Mouse (Mus musculus) lung, embryonic 14.5 days (tissue): ENCODE data around the gene Aif1. TPM values are rescaled to one million over a fixed set of nuclear protein-coding genes. Genes with fewer than 3 reads are reported as not detected.

Experiments used
- ATAC-seq: fragments of 200-750 bp; cut with Nextera tagmentation; 2 replicates; pipeline ENCODE4 v1.8.0; 2017; ENCODE audit warnings: mild to moderate bottlenecking, moderate TSS enrichment, moderate library complexity; ENCODE audit not compliant: insufficient read depth
- DNase-seq: peaks from one replicate; pipeline ENCODE4 v3.0.0-alpha.2; 2015
- H3K27ac ChIP-seq: fragments of 300-500 bp; sonication (generic); 2 replicates; pipeline ENCODE4 v1.5.1; 2014; ENCODE audit warnings: low read depth, mild to moderate bottlenecking, moderate library complexity
- H3K27me3 ChIP-seq: fragments of 300-500 bp; sonication (generic); 2 replicates; pipeline ENCODE4 v1.6.1; 2014; ENCODE audit warnings: low read length, control low read depth; ENCODE audit not compliant: insufficient read depth
- H3K36me3 ChIP-seq: fragments of 300-500 bp; sonication (generic); 2 replicates; pipeline ENCODE4 v1.6.1; 2014; ENCODE audit warnings: control low read depth; ENCODE audit not compliant: insufficient read depth
- H3K4me1 ChIP-seq: fragments of 300-500 bp; sonication (generic); 2 replicates; pipeline ENCODE4 v1.6.1; 2014; ENCODE audit warnings: antibody characterized with exemption, control low read depth; ENCODE audit not compliant: insufficient read depth
- H3K4me2 ChIP-seq: fragments of 300-500 bp; sonication (generic); 2 replicates; pipeline ENCODE4 v1.6.1; 2014; ENCODE audit warnings: mild to moderate bottlenecking
- H3K4me3 ChIP-seq: fragments of 300-500 bp; sonication (generic); 2 replicates; pipeline ENCODE4 v1.5.1; 2014; ENCODE audit warnings: low read depth, low read length
- H3K9ac ChIP-seq: fragments of 300-500 bp; sonication (generic); 2 replicates; pipeline ENCODE4 v1.6.1; 2014
- H3K9me3 ChIP-seq: fragments of 300-500 bp; sonication (generic); 2 replicates; pipeline ENCODE4 v1.6.1; 2016; ENCODE audit warnings: low read depth, low read length, control low read depth
- CTCF ChIP-seq: IDR thresholded peaks from 2 replicates; pipeline ENCODE4 v1.5.1; 2016; ENCODE audit warnings: antibody characterized with exemption, low read depth
- WGBS: fragments of 180-500 bp; shearing (Covaris S2); extraction: QIAGEN DNeasy Blood & Tissue Kit; methylation state at CpG from one replicate; pipeline ENCODE4 v1.1.7; 2014; 5-methylcytosine and 5-hydroxymethylcytosine counted together
- microRNA-seq: library from miRNA; unstranded; fragments of <30 nt; microRNA quantifications from one replicate; pipeline ENCODE4, GENCODE M21; 2016; ENCODE audit warnings: borderline number of aligned reads
- polyA plus RNA-seq: library from polyadenylated mRNA; unstranded; fragments of >200 nt; fragmentation: Nextera tagmentation; extraction: Ambion mirVana; gene quantifications from 2 replicates; pipeline ENCODE4 v1.2.1, GENCODE M21; 2014

The Aif1 gene
- polyA plus RNA-seq, 1 experiment from 2014 or later: 6.0 TPM

- H3K9ac ChIP-seq: peak within 1 kb of the TSS; percentile 97
- H3K9me3 ChIP-seq: no peaks in the 10 kb centered on the region
- H3K4me1 ChIP-seq: peaks cover 3% of the 10 kb centered on the region; the same call in 1 of the 2 replicates
- no peaks in the 10 kb centered on the region for H3K27me3 ChIP-seq
- H3K27ac ChIP-seq: peak within 1 kb of the TSS; percentile 92
- H3K4me3 ChIP-seq: peak within 1 kb of the TSS; percentile 96
- TF ChIP-seq CTCF: peak; percentile 36
- under 1% methylated on average over 19 of the region's 19 CpGs for WGBS
- peaks cover 36% of the 10 kb centered on the region for H3K36me3 ChIP-seq
- DNase-seq (peak; percentile 81), ATAC-seq (no peak; the same call in 1 of the 2 replicates)
- H3K4me2 ChIP-seq: peak within 1 kb of the TSS; percentile 94
These were observed 54.0 kb downstream of the Aif1 start, which contains the start of gene Csnk2b for GRCm38 (mm10) chr17:35121871-35122303. TSS of gene Csnk2b (minus strand) at chr17:35122053.

DNA sequence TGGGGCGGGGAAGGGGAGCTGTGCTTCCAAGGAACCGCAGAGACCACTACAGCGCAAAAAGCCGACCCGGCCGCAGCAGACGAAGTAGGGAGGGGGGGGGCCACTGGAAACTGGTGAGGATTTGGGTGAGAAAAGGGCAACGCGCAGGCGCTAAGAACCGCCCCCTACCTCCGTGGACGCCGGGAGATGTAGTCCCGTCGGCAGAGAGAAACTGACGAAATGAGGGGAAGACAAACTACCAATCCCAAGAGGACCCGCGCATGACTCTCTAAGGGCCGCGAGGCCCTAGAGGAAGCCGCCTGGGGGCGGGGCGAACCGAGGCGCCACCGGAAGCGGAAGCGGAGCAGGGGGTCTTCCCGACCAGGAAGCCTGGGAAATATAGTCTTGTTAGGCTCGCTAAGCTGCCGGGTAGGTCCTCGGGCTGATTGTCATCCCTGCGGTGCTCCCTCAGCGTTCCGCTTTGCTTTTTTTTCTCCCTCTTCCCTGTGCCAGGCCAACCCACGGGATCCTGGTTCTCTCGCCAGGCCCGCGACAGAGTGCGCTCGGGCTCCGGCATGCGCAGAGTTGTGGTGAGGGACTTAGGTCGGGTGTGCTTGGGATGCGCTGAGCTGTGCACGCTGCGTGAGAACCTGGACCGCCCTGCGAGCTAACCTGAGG, 54.6 kb downstream of the Aif1 start, which contains the start of gene Gpank1:
Gene Gpank1, plus strand, starts transcription at position 313 of the 657 bp plus-strand sequence.
- Histone ChIP-seq H3K27ac (peak within 1 kb of the TSS; percentile 92), H3K36me3 (peaks cover 40% of the 10 kb centered on the region), H3K9ac (peak within 1 kb of the TSS; percentile 97), H3K4me2 (peak within 1 kb of the TSS; percentile 94), H3K9me3 (no peaks in the 10 kb centered on the region), H3K4me1 (peaks cover 3% of the 10 kb centered on the region; the same call in 1 of the 2 replicates), H3K27me3 (no peaks in the 10 kb centered on the region), H3K4me3 (peak within 1 kb of the TSS; percentile 96)
- DNase-seq: peak; percentile 100
- WGBS: under 1% methylated on average over 50 of the region's 50 CpGs
- ATAC-seq: peak; percentile 97
- no peak for TF ChIP-seq CTCF

Small RNA genes within 50 kb of the gene (microRNA-seq; reads per million reads assigned to microRNA genes)
- gene Mir6973a (not detected), gene Mir6974 (not detected)

Other genes with a start within 250 kb of the Aif1 start
- 10.6 and 11.6 TPM in 2 replicates for gene Neu1, start 244.8 kb downstream of the Aif1 start, polyA plus RNA-seq
- gene Hspa1b, start 216.8 kb downstream of the Aif1 start, polyA plus RNA-seq: 0.16 and 0.35 TPM in 2 replicates
- 1.3 TPM in 1 of 2 replicates, not detected in the other for gene Gm20481, start 206.2 kb downstream of the Aif1 start, polyA plus RNA-seq
- 2.0 and 2.1 TPM in 2 replicates for gene Hspa1a, start 203.9 kb downstream of the Aif1 start, polyA plus RNA-seq
- gene Hspa1l, start 203.4 kb downstream of the Aif1 start, polyA plus RNA-seq: 0.83 and 1.1 TPM in 2 replicates
- gene Lsm2, start 194.2 kb downstream of the Aif1 start, polyA plus RNA-seq: 241 and 265 TPM in 2 replicates
- gene Vars, start 175.1 kb downstream of the Aif1 start, polyA plus RNA-seq: 135 and 161 TPM in 2 replicates
- 0.11 and 0.47 TPM in 2 replicates for gene Vwa7, start 159.5 kb downstream of the Aif1 start, polyA plus RNA-seq
- 16.1 and 17.2 TPM in 2 replicates for gene Sapcd1, start 148.1 kb downstream of the Aif1 start, polyA plus RNA-seq
- gene Msh5, start 129.3 kb downstream of the Aif1 start, polyA plus RNA-seq: 4.2 and 4.6 TPM in 2 replicates
- gene Clic1, start 126.1 kb downstream of the Aif1 start, polyA plus RNA-seq: 67.1 and 73.6 TPM in 2 replicates
- 319 and 338 TPM in 2 replicates for gene Ddah2, start 117.0 kb downstream of the Aif1 start, polyA plus RNA-seq
- 0.38 TPM in 1 of 2 replicates, not detected in the other for gene Ly6g6c, start 110.7 kb downstream of the Aif1 start, polyA plus RNA-seq
- 0.95 and 1.4 TPM in 2 replicates for gene Mpig6b, start 109.9 kb downstream of the Aif1 start, polyA plus RNA-seq
- gene Ly6g6e, start 99.2 kb downstream of the Aif1 start, polyA plus RNA-seq: 0.39 and 0.43 TPM in 2 replicates
- gene Ly6g6d, start 98.0 kb downstream of the Aif1 start, polyA plus RNA-seq: 2.7 and 4.0 TPM in 2 replicates
- 0.49 and 0.96 TPM in 2 replicates for gene Ly6g6f, start 90.5 kb downstream of the Aif1 start, polyA plus RNA-seq
- 79.7 and 80.9 TPM in 2 replicates for gene Abhd16a, start 86.8 kb downstream of the Aif1 start, polyA plus RNA-seq
- gene Ly6g5c, start 67.8 kb downstream of the Aif1 start, polyA plus RNA-seq: not detected in 2 replicates
- 1.1 TPM in 2 replicates for gene Ly6g5b, start 60.6 kb downstream of the Aif1 start, polyA plus RNA-seq
- 18.3 and 19.0 TPM in 2 replicates for gene Gpank1, start 54.6 kb downstream of the Aif1 start, polyA plus RNA-seq
- 288 and 291 TPM in 2 replicates for gene Csnk2b, start 54.0 kb downstream of the Aif1 start, polyA plus RNA-seq
- gene D17H6S53E, start 49.7 kb downstream of the Aif1 start, polyA plus RNA-seq: 6.8 and 7.6 TPM in 2 replicates
- 0.31 and 0.67 TPM in 2 replicates for gene Apom, start 44.0 kb downstream of the Aif1 start, polyA plus RNA-seq
- 65.9 and 69.1 TPM in 2 replicates for gene Bag6, start 40.9 kb downstream of the Aif1 start, polyA plus RNA-seq
- 210 and 238 TPM in 2 replicates for gene Prrc2a, start 11.2 kb downstream of the Aif1 start, polyA plus RNA-seq
- gene Lst1, start 12.4 kb upstream of the Aif1 start, polyA plus RNA-seq: 11.6 and 14.1 TPM in 2 replicates
- gene Ltb, start 18.4 kb upstream of the Aif1 start, polyA plus RNA-seq: 0.43 TPM in 1 of 2 replicates, not detected in the other
- gene Tnf, start 25.9 kb upstream of the Aif1 start, polyA plus RNA-seq: 0.12 and 0.21 TPM in 2 replicates
- 0.26 TPM in 1 of 2 replicates, not detected in the other for gene Lta, start 29.3 kb upstream of the Aif1 start, polyA plus RNA-seq
- gene Gm16181, start 44.8 kb upstream of the Aif1 start, polyA plus RNA-seq: 0.37 and 0.70 TPM in 2 replicates
- 3.7 and 5.9 TPM in 2 replicates for gene Atp6v1g2, start 57.6 kb upstream of the Aif1 start, polyA plus RNA-seq
- gene Nfkbil1, start 59.7 kb upstream of the Aif1 start, polyA plus RNA-seq: 3.0 and 4.5 TPM in 2 replicates
- gene Ddx39b, start 65.7 kb upstream of the Aif1 start, polyA plus RNA-seq: 529 and 569 TPM in 2 replicates
- gene H2-D1, start 86.7 kb upstream of the Aif1 start, polyA plus RNA-seq: 69.7 and 73.2 TPM in 2 replicates
- 1.0 and 1.1 TPM in 2 replicates for gene H2-Q1, start 144.3 kb upstream of the Aif1 start, polyA plus RNA-seq
- gene H2-Q2, start 166.2 kb upstream of the Aif1 start, polyA plus RNA-seq: 9.5 and 10.8 TPM in 2 replicates
- 5.0 and 6.0 TPM in 2 replicates for gene H2-Q4, start 203.5 kb upstream of the Aif1 start, polyA plus RNA-seq
- gene H2-Q6, start 248.8 kb upstream of the Aif1 start, polyA plus RNA-seq: 0.54 and 0.61 TPM in 2 replicates